Mouse (Mus musculus) Muller cell, postnatal 12 days (primary cell): Measurements from ENCODE around the gene Adcy7.

ENCODE experiments used
- DNase-seq: peaks from one replicate; pipeline ENCODE4 v3.0.0-alpha.2; 2015; ENCODE audit errors: inconsistent ontology term

The Adcy7 gene

DNA sequence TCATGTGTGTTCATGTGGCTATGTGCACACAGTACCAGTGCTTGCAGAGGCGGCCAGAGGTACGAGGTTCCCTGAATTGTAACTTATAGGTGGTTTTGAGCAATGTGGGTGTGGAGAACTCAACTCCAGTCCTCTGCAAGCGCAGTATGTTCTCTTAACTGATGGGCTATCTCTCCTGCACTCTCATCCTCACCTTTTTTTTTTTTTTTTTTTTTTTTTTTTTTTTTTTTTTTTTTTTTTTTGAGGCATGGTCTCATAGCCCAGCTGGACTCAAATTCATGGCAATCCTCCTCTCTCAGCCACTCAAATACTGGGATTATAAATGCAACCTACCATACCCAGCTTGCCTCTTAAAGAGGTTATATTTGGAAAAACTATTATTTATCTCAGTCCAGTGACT, 58.6 kb downstream of the Adcy7 start:
- no peak for DNase-seq

DNA sequence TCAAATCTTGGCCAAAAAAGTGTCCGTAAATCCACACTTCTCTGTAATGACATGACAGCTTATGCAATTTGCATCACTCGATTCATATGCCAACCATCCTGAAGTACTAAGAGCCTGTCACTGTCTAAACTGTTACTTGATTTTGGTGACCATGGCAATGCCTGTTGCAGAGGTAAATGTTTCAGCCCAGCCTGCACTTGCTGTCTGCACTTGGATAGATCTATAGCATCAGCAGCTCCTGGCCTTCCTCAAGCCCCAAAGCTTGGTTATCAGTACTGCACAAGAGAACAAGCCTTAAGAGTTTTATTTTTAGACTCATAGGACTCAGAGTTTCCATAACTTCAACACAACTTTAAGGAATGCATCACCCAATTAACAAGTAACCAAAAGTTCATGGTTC, 62.2 kb downstream of the Adcy7 start:
- DNase-seq, result no peak

DNA sequence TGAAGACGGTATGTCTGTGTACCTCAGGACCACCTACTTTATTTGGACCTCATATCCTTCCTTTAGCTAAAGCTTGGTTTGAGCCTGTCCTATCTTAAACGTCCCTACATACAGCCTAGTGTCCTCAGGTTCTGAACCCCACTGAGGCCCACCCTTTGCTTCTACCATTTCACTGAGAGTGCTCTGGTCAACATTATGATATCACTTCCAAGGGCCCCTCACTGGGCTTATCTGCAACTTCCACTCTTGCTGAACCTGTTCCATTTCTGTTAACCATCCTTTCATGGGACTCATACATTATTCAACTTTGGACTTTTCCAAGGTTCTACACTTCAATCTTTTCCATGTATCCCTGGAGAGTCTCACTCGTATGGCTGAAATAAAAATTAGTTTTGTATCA, 62.8 kb downstream of the Adcy7 start:
- no peak for DNase-seq

DNA sequence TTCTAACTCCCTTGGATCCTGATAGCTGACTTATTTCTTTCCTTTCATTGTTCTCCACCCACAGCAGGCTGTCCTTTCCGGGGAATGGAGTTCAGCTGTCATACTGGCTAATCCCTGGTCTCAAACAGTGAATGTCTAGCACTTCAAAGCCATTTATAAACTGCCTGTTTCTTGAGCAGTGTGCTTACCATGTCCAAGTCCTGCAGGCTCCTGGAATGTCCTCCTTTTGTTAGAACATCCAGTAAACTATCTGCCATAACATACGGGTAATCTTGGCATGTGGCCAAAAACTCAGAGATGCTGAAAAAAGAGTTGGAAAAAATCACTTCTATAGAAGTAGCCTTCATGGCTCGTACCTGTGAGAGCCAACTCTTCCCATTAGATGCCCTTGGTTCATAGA, 67.0 kb downstream of the Adcy7 start:
- peak; percentile 24 for DNase-seq

DNA sequence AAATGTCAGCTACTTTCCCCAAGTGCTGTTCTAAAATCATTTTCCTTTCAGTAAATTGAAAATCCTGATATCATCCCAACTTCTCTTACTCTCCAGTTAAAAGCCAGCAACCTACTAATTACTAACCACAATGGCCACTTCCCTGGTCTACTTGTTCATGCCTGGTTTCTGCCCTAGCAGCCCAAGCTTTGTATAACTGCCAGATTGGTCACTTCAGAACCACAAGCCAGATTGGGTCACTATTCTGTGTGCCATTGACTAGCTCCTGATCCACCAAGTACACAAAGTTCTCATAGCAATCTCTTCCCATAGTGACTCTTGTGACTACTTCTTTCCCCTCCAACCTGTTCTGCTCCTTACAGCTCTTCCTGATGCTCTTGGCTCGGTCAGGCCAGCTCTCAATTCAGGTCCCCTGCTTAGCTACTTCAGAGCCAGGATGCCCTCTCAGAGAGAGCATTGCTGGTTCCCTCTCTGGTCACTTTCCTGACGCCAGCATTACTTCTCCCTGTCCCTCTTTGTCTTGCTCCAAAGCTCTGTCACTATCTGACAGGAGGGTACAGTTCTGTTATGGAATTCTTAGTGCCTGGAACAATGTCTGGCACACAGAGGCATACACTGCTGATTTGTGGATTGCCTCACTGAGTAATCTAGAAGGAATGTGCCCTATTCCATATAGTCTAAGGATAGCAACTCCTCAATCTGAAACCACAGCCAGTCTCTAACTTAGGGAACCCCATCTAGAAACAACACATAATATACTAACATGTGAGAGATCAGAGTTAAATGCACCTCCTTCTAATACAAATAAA, 67.9 kb downstream of the Adcy7 start:
- peak; percentile 88 for DNase-seq

GRCm38 (mm10) chr8:88342026-88342425, 69.8 kb downstream of the Adcy7 start:
- no peak for DNase-seq

GRCm38 (mm10) chr8:88349046-88349445, 76.8 kb downstream of the Adcy7 start:
- DNase-seq, result no peak

DNA sequence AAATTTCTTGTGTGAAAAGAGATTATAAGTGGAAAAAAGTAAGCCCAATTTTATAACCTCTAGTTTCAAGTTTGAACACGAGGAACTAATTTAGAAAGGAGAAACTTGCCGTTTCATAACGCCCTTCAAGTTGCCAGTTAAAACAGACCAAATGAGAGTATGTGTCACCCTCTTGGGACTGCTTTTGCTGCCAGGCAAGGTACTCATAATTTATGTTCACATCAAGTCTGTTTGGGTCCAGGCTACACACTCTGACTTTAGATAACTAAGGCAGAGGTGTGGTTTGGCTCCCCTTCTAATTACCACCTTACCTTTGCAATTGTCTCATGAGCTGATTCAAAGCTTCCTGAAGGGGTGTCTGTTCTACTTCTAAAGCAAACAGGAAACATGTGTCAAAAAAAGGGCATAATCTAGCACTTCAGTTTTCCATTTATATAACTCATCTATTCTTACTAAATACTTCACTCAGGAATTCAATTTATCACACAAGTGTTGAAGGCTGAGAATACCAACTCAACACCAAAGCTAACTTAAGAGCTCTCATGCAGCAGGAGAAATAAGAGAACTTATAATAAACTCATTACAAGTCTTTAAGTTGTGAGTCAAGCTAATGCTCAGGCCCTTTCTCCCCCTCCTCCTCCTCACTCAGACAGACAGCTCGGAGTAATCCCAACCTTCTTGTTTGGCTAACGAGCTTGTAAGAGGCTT, 85.2 kb downstream of the Adcy7 start:
- no peak for DNase-seq

DNA sequence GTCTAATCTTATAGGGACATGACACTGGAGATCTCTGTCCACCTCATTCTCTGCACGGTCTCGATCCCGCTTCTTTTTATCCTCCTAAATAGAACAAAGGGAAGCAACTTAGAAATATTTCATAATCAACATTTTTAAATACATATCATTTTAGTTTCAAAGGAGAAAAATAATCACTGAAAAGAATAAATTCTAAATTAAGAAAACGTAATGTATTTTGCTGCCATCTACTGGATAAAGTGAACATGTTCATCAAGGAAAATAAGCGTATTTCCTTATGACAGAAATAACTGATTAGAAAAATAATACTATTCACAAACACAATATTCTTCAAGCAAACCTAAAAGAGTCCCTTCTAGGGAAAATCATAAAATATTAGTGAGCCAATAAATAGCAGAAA, 85.7 kb downstream of the Adcy7 start:
- no peak for DNase-seq

DNA sequence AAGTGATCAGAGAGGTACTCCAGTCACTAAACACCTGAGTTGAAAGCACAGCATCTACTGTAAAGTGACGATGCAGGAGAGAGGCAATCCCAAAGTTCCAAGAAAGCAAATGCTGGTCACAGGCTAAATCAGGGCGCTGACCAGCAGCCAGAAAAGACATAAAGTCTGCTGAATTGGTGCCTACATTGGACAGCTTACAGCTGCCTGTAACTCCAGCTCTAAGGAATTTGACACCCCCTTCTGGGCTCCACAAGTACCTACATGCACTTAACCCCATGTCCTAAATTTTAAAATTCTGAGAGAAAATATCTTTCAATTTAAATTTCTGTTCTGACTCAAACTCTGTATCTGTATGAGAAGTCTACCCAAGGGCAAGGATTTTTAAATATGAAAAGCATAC, 87.8 kb downstream of the Adcy7 start:
- no peak for DNase-seq

DNA sequence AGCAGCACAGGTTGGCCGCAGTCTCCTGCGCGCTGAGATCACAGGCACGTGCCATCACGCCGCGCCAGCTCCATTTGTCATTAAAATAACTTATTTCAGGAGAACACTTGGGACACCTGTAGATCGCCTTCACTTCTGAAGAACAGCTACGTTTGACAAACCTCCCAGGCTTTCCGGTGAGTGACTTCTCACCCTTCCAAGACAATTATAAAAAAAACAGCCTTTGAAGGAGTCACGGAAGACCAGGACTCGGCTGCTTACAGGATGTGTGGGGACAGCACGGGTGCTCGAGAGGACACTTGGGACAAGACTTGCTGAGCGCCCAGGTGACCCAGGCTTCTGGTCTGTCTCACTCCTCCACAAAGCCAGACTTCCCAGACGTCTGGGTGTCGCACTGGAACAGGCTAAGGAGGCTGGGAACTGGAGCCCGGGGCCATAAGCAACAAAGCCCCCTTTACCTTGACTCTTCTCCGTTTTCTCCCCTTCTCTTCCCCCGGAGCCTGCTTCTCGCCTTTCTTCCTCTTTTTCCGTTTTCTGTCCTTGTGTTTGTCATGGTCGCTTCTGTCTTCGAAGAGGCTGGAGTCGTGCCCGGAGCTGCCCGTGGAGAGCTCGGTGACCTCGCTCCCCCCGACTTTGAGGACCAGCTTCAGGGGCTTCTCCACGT, 89.0 kb downstream of the Adcy7 start:
- peak; percentile 36 for DNase-seq

DNA sequence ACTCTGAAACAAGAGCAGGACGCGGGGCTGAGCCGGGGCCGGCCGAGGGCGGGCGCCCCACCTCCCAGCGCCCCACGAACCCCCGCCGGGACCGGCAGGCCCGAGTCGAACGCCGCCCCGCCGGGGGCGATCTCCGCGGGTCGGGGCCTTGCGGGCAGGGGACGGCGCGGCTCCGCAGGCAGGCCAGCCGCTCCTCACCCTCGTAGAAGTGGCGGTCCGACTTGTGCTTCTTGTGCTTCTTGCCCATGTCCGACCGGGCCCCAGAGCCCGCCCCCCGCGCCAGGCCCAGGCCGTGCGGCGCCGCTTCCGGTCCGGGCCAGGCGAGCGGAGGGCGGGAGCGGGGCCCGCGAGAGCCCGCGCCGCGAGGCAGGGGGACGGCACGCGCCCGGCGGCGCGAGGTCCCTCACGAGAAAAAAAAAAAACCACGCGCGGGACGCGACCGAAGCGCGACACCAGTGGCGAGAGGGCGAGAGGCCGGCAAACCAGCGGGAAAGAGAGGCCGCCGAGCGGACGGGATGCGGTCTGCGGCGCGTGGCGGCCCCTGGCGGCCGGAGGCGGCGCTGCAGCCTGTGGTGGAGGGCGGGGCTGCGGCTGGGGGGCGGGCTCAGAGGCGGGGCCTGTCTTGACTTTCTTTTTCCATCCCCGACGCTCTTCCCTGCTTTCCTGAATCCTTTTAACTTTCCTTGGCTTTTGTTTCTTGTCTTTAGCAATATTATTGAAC, 89.7 kb downstream of the Adcy7 start, which contains the start of gene Brd7:
Gene Brd7, minus strand, starts transcription at position 487 of the 721 bp plus-strand sequence.
- peak; percentile 89 for DNase-seq

- no peak for DNase-seq
Observed at GRCm38 (mm10) chr8:88362446-88363150, 90.4 kb downstream of the Adcy7 start.

DNA sequence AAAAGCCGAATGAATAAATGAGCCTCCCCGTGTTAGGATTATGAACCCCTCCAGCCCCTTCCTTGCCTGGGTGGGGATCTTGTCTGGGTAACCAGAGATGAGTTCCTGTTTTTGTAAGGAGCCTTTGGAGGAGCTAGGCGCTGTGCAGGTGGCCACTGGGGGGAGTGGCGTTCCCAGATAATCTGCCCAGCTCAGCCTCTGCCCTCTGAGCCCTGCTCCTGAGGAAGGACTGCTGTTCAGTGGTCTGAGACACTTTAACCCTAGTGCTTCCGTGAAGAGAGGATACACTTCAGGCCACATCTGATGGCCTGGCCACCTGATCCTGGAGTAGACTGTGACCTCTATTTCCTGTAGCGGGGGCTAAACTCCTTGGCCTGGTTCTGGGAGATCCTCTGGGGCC, 97.0 kb downstream of the Adcy7 start:
- peak; percentile 51 for DNase-seq

GRCm38 (mm10) chr8:88369805-88370204, 97.6 kb downstream of the Adcy7 start:
- DNase-seq, result no peak

GRCm38 (mm10) chr8:88371522-88371921, 99.3 kb downstream of the Adcy7 start:
- DNase-seq, result no peak

GRCm38 (mm10) chr8:88376836-88377582, 104.8 kb downstream of the Adcy7 start:
- DNase-seq, result peak; percentile 55
